Comparison of ENCODE assay signal across 9 mouse cellular contexts in the genomic region with DNA sequence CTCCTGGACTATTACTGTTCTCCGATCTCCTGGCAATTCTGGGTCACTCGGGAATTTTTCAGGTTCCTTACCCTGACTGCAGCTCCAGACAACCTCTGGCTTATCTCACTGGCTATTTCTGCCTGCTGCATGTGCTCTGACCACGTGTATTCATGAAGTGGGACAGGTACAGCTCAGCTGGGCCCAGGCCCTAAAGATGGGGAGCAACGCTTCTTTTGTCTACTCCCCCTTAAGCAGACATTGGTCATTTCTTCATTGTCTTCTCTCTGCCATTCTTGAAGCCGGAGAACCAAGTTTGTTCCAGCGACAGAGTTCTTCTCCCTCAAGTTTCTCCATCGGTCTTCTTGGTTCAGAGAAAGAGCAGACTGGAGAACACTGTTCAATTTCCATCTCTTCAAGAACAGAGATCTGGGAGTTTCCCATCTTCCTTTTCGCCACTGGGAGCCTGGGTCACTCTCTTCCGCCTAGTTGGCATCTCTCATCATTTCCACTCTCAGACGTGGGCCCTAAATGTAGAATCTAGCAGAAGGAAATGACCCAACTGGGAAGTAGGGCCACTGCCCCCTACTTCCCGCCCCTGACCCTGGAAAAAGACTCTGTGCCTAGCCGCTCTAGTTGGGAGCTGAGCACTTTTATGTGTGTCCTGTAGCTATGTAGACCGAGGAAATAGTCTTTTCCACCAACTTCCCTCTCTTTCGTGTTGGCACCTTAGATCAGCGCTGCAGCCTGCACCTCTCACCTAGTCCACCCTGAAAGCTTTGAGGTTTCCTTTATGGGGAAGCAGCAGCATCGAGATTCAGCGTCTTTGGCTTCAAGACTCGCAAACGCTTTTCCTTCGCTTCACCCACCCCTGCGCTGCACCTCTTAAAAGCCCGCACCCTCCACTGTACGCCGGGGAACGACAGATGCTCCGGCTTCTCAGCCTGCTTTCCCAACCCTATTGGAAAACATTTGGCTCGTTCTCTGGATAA. TPM values are rescaled to one million over a fixed set of nuclear protein-coding genes. Genes with fewer than 3 reads are reported as not detected.
DNase-seq lines count a peak whose midpoint lies in the region; ATAC-seq lines count a peak whose summit lies in the region.
"Had no signal": no experiment of that assay in that cellular context is flagged by ENCODE, and none has a peak within 500 bp of the region (broad histone marks: within the 10 kb centered on the region; RNA-seq: fewer than 3 reads in every experiment).

No protein-coding gene starts in this region.

- WGBS in lung, embryonic 16.5 days = 23% methylated on average over 27 of the region's 27 CpGs
- WGBS in forebrain, embryonic 12.5 days = 10% methylated on average over 27 of the region's 27 CpGs
- WGBS in limb, embryonic 12.5 days = 6% methylated on average over 27 of the region's 27 CpGs
- 22% methylated on average over 27 of the region's 27 CpGs for WGBS in stomach, embryonic 15.5 days

- peaks cover 24% of the 10 kb centered on the region for H3K4me1 ChIP-seq in lung, embryonic 16.5 days (replicated peaks; ENCODE audit: control insufficient read depth, insufficient read depth, low read length)
- H3K4me1 ChIP-seq in forebrain, embryonic 12.5 days = peaks cover 56% of the 10 kb centered on the region
- H3K4me1 ChIP-seq in limb, embryonic 12.5 days (replicated peaks) = peaks cover 33% of the 10 kb centered on the region
- peaks cover 5% of the 10 kb centered on the region for H3K4me1 ChIP-seq in stomach, embryonic 15.5 days

- H3K27ac ChIP-seq in lung, embryonic 16.5 days (ENCODE audit: low read length) = no peak overlapping the region
- H3K27ac ChIP-seq in forebrain, embryonic 12.5 days = no peak overlapping the region
- peak overlapping the region; percentile 100 for H3K27ac ChIP-seq in limb, embryonic 12.5 days
- peak overlapping the region; percentile 23 for H3K27ac ChIP-seq in stomach, embryonic 15.5 days
- H3K27ac ChIP-seq: liver, embryonic 14.5 days had no signal

- ATAC-seq in lung, embryonic 16.5 days (ENCODE audit: low read depth) = no peak
- no peak for ATAC-seq in forebrain, embryonic 12.5 days (ENCODE audit: low FRiP score)
- no peak for ATAC-seq in limb, embryonic 12.5 days (ENCODE audit: insufficient number of reproducible peaks, insufficient read depth, low FRiP score, low TSS enrichment, low read depth)
- no peak for ATAC-seq in stomach, embryonic 15.5 days (ENCODE audit: insufficient read depth, low FRiP score, low read depth)
- no peak for ATAC-seq in frontal cortex, adult (ENCODE audit: low TSS enrichment)

- H3K4me2 ChIP-seq in lung, embryonic 16.5 days (ENCODE audit: low read depth, low read length) = peak overlapping the region; percentile 71
- peak overlapping the region; percentile 74 for H3K4me2 ChIP-seq in forebrain, embryonic 12.5 days
- H3K4me2 ChIP-seq in limb, embryonic 12.5 days = peak overlapping the region; percentile 91
- H3K4me2 ChIP-seq in stomach, embryonic 15.5 days = peak overlapping the region; percentile 90

- no peaks in the 10 kb centered on the region for H3K9me3 ChIP-seq in lung, embryonic 16.5 days (ENCODE audit: control insufficient read depth, low read length)
- H3K9me3 ChIP-seq in forebrain, embryonic 12.5 days = no peaks in the 10 kb centered on the region
- no peaks in the 10 kb centered on the region for H3K9me3 ChIP-seq in limb, embryonic 12.5 days
- H3K9me3 ChIP-seq in stomach, embryonic 15.5 days = no peaks in the 10 kb centered on the region

- DNase-seq in lung, postnatal 25 days (ENCODE audit: low spot score) = no peak
- no peak for DNase-seq in thymus, postnatal 14 days
- no peak for DNase-seq in adrenal gland, postnatal 4 days (ENCODE audit: low spot score in 2 of 2)

- H3K36me3 ChIP-seq in lung, embryonic 16.5 days (ENCODE audit: control insufficient read depth, insufficient read depth, low read length) = no peaks in the 10 kb centered on the region
- no peaks in the 10 kb centered on the region for H3K36me3 ChIP-seq in forebrain, embryonic 12.5 days (replicated peaks)
- H3K36me3 ChIP-seq in limb, embryonic 12.5 days = peaks cover 43% of the 10 kb centered on the region
- no peaks in the 10 kb centered on the region for H3K36me3 ChIP-seq in stomach, embryonic 15.5 days

- H3K27me3 ChIP-seq in lung, embryonic 16.5 days (ENCODE audit: control insufficient read depth, insufficient read depth, low read depth, low read length) = peaks cover 45% of the 10 kb centered on the region
- H3K27me3 ChIP-seq in forebrain, embryonic 12.5 days = peaks cover 74% of the 10 kb centered on the region
- H3K27me3 ChIP-seq in limb, embryonic 12.5 days = no peaks in the 10 kb centered on the region
- H3K27me3 ChIP-seq in stomach, embryonic 15.5 days (replicated peaks) = peaks cover 27% of the 10 kb centered on the region

- peak overlapping the region; percentile 64 for H3K9ac ChIP-seq in lung, embryonic 16.5 days (ENCODE audit: low read length)
- no peak overlapping the region for H3K9ac ChIP-seq in forebrain, embryonic 12.5 days
- H3K9ac ChIP-seq in limb, embryonic 12.5 days (replicated peaks) = peak overlapping the region; percentile 99
- peak overlapping the region; percentile 16; the same call in 1 of the 2 replicates for H3K9ac ChIP-seq in stomach, embryonic 15.5 days
- H3K9ac ChIP-seq: liver, embryonic 14.5 days had no signal

- H3K4me3 ChIP-seq in lung, embryonic 16.5 days (ENCODE audit: low read length) = peak overlapping the region; percentile 66
- peak overlapping the region; percentile 43 for H3K4me3 ChIP-seq in forebrain, embryonic 12.5 days (replicated peaks)
- H3K4me3 ChIP-seq in limb, embryonic 12.5 days (replicated peaks) = peak overlapping the region; percentile 87
- H3K4me3 ChIP-seq in stomach, embryonic 15.5 days (replicated peaks) = peak overlapping the region; percentile 70

RNA-seq across cellular contexts. Expression of gene Wnt5a, which starts 4.0 kb away (rescaled TPM):
- polyA plus RNA-seq in lung, embryonic 16.5 days (2015; fragmentation: Nextera tagmentation; extraction: Ambion mirVana) = 20.0 and 22.8 TPM in 2 replicates
- polyA plus RNA-seq in forebrain, embryonic 12.5 days (2016; fragmentation: Nextera tagmentation; extraction: Ambion mirVana) = 16.1 and 20.3 TPM in 2 replicates
- polyA plus RNA-seq in limb, embryonic 12.5 days (2016; fragmentation: Nextera tagmentation; extraction: Ambion mirVana) = 189 and 199 TPM in 2 replicates
- 22.3 and 27.5 TPM in 2 replicates for polyA plus RNA-seq in stomach, embryonic 15.5 days (2015; fragmentation: Nextera tagmentation; extraction: Ambion mirVana)
- 10 to 100 TPM; 34.0 to 42.9 TPM for total RNA-seq in adrenal gland, postnatal 4 days (2021)

Comparison
In these comparisons a context has a peak if more than half of its experiments do, and no peak if none do; other contexts are left out.
1. H3K27ac ChIP-seq: peak in limb, embryonic 12.5 days (single experiment) and stomach, embryonic 15.5 days (single experiment); none in lung, embryonic 16.5 days (single experiment) and forebrain, embryonic 12.5 days (single experiment).
2. Peak in every context shown above with its lines, with median percentiles within 50 percentile points of each other: H3K4me2 ChIP-seq and H3K4me3 ChIP-seq.